Mouse (Mus musculus): ENCODE data around the gene Cdrt4.

The Cdrt4 gene

DNA sequence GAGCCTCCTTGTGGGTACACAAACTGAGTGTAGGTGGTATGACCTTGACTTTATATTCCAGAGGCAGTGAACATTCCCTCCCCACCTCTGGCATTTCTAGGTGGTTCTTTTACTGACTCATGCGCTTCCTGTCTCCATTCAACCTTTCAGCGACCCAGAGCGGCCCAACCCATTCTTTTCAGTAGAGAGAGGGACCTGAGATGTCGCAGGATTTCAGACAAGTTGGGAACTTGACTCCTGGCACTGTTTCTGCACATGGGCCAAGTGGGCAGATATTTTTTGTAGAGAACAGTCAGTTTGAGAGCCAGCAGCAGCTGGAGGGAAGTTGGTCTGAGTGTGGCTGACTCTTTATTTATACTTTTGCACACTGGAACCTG, 45.5 kb downstream of the Cdrt4 start:
- no peak for DNase-seq

DNA sequence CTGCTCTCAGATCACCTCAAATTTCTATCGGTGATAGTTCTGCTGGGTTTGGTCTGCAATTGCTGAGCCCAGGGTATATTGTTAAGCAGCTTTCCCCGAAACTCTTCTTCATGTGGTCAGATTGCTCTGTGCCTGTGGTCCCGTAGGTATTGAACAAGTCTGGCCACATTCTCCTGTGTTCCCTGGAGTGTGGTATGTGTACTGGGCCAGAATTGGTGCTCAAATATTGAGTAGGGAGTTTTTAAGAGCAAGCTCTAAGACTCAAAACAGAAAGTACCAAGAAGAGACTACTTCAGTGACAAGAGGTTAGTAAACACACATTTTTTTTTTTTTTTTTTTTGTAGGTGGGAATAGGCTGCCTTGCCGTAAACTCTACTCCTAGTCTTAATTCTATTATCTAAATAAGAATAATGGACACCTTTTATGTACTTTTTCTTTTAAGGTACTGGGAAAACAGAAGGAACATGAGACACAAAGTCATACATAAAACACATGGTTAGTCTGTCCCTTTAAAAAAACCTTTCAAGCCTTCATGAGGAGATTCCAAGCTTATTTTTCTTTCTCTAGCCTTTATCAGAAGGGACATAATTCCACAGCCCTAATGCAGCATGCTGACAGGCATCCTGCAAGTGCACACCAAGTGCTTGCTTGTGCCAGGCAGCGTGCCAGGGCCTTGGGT, 46.2 kb downstream of the Cdrt4 start:
- DNase-seq: no peak

DNA sequence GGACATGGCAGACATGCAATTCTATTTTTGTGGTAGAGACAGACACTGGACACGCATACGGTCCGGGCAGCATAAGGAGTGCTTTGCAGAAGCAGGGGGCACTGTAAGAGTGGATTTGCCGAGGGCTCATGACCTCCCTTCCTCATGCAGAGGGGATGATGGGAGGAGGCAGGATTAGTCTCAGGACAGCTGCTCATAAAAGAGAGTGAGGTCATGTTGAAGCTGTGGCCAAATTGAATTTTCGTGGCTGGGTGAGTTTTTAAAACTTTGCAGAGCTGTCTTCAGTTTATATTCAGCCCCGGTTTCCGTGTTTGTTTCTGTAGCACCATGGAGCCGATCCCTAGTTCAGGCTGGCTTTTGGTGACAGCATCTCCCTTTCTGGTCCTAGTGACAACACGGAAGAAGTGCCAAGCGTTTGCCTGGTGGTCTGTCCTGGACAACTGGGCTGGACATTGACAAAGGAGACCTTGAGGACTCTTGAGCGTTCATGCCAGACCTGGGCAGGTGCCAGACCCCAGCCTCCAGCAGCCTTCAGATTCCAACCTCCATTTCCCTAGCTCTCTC, 46.8 kb downstream of the Cdrt4 start:
- peak; percentile 79 to 87 for DNase-seq

DNA sequence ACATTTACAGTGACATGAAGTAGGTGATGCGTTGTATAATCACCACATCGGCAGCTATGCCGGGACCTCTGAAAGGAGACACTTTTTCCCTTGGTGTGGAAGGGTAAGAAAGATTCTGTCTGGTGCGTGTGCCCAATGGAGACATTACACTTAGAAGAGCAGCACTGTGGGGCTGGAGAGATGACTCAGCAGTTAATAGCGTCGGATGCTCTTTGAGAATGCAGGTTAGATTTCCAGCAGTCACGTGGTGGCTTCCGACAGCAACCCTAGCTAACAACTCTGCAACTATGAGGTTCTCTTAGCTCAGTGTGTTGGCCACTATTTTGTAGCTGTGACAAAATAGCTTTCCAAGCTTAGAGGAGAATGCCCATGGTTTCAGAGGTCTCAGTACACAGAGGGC, 49.1 kb downstream of the Cdrt4 start:
- no peak for DNase-seq

DNA sequence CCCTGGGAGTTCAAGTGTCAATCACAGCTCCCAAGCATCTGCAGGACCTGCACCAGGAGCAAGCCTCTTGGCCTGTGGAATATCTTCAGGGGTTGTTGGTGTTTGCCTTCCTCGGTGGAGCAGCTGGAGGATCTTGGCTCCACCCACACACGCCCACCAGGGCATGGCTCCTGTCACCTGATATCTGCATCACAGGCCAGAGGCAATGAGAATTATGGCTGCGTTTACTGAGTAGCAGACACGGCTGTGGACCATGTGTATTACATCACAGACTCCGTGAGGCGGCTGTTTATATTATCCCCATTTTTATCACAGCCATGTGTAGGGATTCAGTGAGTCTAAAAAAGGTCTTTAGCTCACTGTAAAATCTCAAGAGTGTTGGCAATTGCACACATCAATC, 53.6 kb downstream of the Cdrt4 start:
- no peak for DNase-seq

DNA sequence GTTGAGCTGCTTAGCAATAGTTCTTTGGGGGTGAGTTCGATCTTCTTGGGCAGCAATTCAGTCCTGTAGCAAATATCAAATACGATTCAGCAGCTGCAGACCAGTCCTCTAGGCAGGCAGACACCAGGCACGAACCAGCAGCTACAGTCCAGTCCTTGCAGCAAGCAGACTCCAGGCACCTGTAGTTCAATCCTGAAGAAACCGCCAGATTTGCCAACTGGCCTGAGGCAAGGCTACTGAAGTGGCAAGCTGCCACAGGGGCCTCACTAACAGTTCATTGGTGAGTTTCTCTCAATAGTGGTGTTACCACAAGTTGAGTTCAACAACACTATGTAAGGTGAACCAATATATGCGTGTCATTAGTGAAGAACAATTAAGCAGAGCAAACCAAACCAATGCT, 56.4 kb downstream of the Cdrt4 start:
- no peak for DNase-seq

DNA sequence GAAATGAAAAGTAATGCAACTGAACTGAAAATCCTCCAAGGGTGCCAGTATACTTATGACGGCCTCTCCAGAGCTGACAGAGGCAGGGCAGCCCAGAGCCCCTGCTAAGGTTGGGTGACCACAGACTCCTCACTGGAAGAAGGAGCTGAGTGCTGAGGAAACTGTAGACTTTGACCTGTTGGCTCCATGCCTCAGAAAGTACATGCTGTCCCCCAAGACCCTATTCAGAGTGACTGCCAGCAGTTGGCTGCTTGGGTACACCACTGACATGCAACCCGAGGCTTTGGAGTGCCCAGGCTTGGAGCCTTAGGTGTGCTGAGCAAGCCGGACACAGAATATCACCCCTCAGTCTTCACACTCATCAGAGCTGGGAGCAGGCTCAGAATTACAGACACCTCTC, 57.0 kb downstream of the Cdrt4 start:
- DNase-seq: no peak

DNA sequence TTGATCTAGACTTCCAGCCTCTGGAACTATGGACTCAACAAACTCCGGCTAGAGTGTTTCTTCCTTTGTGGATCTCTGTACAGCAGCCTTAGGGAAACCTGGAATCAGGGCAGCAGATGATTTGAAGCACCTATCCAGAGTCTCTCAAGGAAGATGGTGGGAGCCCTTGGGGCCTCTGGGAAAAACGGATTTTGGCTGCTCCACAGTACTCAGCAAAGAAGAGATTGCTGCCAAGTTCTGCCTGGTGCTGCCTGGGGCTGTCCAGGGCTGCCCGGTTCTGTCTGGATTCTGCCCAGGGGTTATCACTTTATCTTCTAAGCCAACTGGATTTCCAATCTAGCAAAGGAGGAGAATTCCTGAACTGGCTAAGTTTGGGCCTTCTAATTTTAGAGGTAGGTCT, 58.8 kb downstream of the Cdrt4 start:
- no peak for DNase-seq

DNA sequence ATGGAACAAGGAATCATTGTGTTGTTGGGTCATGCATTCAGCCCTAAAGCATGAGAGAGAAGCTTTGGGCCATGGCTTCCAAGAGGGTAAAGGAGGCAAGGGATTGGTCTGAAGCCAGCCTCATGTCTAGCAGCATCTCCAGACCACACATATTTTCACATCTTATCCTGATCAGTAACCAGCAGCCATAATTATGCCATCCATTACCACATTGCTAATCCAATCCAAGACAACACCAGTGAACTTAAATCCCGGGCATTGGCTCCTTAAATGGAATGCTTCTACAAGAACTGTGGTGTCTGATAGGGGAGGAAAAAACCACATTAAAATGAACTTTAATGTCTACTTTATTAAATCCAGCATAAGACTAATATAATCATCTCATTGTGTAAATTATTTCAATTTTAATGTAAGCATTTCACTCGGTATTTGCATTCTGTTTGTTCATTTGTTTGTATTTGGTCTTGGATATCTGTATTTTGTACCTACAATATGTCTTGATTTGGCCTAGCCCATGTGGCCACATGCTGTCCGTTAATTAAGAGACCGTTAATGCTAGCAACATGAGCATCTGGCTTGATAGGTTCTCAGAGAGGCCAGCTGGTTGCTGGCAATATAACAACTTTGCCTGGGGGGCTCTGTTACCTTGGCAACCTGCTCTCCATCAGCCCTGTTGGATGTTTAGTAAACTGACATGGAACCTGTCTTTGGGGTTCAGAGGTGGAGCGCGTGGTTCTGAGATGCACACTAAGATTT, 66.5 kb downstream of the Cdrt4 start:
- peak; percentile 87 to 88 for DNase-seq

DNA sequence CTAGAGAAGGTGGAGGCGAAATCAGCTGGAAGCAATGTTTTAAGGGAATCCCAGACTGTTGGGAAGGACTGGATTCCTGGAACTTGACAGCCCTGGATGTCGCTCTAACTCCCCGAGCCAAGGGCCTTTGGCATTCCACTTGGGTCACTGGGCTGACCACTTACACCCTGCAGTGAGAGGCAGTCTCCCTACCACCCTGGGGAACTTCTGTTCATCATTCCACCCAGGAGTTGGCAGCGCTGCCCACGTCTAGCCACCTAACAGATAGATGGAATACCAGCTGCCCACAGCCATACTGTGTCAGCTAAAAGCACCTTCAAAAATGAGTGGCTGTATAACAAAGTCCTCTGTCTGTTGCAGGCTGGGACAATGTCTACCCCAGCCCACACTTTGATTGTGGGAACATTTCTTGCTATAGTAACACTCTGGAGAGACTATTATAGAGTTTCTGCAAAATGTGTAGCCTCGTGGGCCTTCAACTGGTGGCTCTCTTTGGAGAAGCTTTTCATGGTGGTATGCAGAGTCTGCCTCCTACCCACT, 67.2 kb downstream of the Cdrt4 start:
- DNase-seq: peak; percentile 79 to 91

DNA sequence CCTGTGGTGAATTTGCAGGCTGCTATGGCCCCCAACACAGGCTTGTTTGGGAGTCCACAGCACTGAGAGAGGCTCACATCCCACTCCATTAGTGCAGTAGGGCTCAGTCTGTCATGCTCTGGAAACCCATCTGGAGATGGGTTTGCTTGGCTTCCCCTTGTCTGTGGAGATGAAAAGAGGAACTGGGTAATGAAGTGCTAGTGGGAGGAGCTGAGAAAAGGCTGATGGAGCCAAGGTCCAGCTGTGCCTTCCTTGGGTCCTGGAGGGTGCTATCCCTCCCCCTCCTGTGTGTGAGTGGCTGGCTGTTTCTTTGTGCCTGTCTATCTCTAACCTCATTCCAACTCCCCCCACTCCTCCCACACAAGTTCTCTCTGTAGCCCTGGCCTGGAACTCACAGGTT, 69.6 kb downstream of the Cdrt4 start:
- DNase-seq: peak in 1 of 2 experiments; percentile 24

DNA sequence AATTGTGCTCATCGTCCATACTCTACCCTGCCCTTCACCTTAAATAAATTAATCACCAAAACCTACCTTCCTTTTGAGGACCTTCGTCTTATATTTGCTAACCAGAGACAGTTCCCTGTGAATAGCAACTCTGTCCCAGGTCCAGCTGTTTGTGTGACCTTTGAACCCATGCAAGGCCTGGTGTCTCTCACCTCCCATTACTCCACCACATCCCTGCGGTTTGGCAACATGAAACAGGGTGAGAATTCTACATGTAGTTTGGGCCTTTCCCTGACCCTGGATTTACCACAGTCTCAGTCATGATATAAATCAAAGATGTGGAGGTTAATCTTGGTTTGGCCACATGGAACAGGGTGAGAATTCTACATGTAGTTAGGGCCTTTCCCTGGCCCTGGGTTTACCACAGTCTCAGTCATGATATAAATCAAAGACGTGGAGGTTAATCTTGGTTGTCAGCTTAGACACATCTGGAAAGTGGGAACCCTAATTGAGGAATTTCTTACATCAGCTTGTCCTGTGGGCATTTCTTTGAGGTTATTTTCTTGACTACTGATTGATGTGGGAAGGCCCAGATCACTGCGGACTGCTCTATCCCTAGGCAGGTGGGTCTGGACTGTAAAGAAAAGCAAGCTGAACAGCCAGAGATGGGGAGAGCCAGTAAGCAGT, 70.3 kb downstream of the Cdrt4 start:
- no peak for DNase-seq

DNA sequence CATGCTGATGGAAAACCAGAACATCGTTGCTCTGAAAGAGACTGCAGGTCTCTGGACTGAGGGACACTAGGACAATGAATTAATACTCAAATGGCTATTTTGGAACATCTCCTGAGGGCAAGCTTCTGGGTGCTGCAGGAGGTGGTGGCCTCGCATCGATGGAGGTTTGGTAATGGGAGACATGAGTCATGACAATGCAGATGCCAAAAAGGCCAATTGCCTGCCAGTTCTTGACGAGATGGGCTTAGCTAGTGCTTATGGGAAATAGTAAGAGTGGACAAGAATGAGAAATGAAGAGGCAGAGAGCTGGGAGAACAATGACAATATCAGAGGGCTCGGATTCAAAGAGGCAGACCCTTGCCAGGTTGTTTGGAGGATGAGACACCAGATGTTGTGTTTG, 72.5 kb downstream of the Cdrt4 start:
- DNase-seq: no peak

DNA sequence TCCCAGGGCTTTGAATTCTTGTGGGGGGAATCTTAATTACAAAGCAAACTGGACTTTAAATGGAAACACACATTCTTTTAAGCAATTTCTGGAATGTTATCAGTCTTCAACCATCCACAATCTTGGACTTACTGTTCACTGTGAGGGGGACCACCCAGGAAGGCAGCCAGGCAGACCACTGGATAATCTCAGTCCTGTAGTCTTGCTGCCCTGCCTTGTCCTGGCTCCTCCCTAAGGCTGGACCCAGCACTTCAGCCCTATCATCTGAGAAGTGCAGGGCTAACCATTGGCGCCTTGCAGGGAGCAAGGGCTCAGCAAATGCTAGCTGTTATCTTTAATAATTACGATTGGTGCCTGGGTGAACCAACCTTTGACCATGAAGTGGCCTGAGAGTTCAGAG, 73.1 kb downstream of the Cdrt4 start:
- DNase-seq: no peak

DNA sequence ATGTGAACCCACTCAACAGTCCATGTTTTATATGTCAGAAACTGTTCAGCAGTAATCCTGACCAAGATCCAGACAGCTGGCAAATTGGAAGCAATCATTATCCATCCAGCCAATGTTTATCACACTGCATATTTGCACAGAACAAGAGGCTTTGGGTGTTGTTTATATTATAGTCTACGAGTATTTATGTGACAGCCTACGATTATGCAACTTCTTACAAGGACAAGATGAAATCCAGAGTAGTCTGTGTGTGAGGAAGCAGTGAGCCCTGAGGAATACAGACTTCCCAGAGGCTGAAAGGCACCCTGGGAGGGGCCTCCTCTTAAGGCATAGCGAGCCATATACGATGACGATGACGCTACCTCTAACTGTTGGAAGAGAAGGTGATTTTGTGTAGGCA, 74.5 kb downstream of the Cdrt4 start:
- DNase-seq: no peak

DNA sequence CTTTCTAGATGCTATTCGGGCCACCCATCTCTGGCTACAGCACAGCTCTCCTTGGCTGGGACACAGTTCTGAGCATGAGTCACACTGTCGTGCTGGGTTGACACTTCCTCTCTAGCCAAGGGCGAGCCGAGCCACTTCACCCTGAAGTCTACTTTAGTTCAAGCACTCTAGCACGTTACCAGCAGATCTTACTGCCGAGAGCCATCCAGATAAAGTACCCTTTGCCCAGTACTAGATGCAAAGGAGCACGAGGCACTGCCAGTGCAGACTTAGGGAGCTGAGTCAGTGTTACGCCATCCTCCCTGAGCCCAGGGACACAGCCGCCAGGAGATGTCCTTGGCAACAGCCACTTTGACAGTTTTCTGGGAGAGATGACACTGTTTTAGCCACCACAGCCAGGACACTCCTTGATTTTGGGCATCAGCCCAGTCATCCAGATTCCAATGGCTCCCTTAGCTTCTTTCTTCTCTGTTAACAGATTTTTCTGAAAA, 75.7 kb downstream of the Cdrt4 start:
- peak; percentile 58 to 69 for DNase-seq

DNA sequence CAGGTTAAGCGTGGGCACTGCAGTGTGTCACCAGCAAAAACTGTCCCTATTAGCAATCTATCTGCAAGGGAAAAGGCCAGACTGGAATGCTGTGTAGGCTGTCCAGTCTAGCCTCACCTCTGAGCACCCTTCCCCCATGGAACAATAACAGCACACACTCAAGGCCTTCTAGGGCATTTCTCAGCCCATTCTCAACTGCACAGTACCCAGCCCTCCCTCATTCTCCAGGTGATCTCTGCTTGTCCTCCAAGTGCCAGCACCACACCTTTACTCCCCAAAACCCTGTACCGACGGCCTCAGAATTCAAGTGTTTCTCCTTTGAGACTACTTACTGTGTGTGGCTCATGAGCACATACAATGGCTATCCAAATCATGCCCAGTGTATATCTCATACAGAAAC, 77.1 kb downstream of the Cdrt4 start:
- no peak for DNase-seq

DNA sequence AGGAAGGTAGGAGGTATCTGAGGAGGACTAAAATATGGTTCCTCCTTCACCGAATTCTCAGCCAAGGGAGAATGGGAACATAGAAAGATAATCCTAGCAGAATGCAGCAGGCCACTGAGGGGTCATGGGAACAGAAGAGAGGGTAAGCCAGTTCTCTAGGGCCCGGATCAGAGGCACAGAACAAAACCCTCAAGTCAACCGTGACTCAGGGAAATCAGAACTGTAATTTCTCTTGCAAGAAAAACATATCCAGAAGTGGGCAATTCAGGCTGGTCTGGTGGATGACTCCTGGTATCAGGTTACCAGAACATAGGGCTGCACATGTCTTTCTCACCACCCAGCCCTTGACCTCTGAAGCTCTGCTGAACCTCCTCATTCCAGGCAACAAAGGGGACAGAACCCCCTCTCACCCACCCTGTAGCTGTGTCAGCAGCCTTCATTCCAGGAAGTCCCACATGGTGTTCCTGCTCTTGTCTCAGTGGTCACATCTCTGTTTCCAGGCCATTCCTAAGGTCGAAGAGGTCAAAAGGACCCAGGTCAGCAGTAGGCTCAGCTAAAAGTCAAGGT, 78.2 kb downstream of the Cdrt4 start:
- DNase-seq: no peak

DNA sequence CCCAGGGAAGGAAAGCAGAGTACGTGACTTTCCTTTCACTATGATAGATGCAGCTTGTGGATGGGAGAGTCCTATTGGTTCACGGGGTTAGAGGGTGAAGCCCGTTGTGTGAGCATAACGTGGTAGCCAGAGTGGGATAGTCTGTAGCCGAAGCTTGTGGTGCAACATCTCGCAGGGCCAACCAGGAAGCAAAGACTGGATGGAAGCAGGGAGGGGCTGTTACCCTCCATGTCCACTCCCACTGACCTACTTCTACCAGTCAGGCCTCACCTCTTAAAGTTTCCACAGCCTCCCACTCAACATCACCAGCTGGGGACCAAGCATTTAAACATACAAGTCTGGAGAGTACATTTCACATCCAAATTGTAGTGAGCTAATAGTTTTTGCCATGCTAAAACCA, 78.7 kb downstream of the Cdrt4 start:
- no peak for DNase-seq

DNA sequence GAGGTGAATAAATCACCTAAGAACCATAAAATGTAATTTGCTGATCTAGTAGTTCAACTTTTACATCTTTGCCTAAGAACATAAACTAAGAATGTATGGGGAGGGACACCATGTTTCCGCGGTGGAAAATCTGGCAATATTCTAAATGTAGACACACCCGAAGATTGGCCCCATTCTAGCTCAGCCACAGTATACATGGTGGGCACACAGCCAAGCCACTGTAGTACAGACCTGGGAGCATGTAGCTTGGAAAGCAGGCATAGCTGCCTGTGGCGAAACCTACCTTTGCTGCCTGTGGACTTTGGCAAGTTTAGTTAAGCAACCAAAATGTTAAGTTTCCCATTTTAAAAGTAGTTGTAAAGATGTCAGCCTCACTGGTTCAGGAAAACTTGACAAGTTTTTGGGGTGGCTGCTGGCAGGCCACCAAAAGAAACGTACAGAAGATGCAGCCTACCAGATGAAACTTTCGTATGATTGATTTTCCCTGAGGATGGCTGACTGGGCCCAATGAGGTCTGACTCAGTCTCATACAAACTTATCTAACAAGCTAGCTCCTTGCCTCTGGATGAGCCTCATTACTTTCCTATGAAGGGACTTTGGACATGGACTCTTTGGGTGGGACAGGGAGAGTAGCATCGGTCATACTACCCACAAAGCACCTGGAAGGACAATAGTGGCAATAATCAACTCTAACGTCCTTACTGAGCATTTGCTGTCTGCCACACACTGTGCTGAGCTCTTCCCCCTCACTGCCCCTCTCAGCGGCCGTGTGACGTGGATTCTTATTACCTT, 84.6 kb downstream of the Cdrt4 start:
- DNase-seq: no peak

DNA sequence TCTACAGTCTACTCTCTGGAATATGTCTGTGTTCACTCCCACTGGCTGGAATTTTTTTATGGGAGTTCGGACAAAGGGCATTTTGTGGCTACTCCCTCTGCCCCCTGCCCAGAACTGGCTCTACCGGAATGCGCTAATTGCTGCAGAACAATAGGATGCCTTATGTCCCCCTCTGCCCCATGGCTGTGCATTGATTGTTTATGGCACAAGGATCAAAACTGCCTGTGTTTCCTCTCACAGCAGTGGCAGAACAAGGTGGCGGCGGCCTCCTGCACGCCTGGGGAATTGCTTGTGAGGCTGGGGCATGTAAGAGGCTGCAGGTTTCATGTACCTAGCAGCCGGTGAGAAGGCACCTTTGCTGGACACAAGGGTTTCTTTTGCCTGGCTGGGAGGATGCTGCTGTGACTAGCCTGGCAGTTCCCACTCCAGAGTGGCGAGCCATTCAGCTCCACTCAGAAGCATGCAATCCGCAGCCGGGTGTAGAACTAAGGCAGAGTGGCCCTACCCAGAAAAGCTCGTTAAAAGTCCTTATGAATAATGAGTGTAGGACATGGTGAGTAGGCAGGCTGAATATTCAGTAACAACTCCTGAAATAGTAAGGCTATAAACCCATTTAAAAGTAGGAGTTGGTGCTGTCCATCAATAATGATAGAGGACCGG, 89.1 kb downstream of the Cdrt4 start:
- DNase-seq: no peak

Data from cerebellum, postnatal 10 days (tissue).